Mouse (Mus musculus): ENCODE results near the gene Vps72. TPM values are rescaled to one million over a fixed set of nuclear protein-coding genes. Genes with fewer than 3 reads are reported as not detected.

Vps72 gene
- polyA plus RNA-seq, 2 experiments from 2014 or later: 64.3 to 69.5 TPM

GRCm38 (mm10) chr3:95171105-95171504 is 60.3 kb downstream of the Vps72 start:
- ATAC-seq: no peak

Other genes with a start within 250 kb of the Vps72 start
- 100 to 1,000 TPM; 114 to 155 TPM for gene Psmb4, start 224.1 kb upstream of the Vps72 start, polyA plus RNA-seq (2017; shearing (Covaris generic))
- 1 to 10 TPM; 4.6 to 5.2 TPM for gene Selenbp1, start 178.0 kb upstream of the Vps72 start, polyA plus RNA-seq (2017; shearing (Covaris generic))
- gene Rfx5, start 156.9 kb upstream of the Vps72 start, polyA plus RNA-seq (2017; shearing (Covaris generic)): 10 to 100 TPM in 1 of 2 experiments, 1 to 10 TPM in 1; 9.4 to 10.9 TPM
- 10 to 100 TPM in 1 of 2 experiments, 1 to 10 TPM in 1; 9.4 to 17.1 TPM for gene Pi4kb, start 136.3 kb upstream of the Vps72 start, polyA plus RNA-seq (2017; shearing (Covaris generic))
- gene Zfp687, start 95.6 kb upstream of the Vps72 start, polyA plus RNA-seq (2017; shearing (Covaris generic)): 10 to 100 TPM; 10.9 to 24.0 TPM
- gene Psmd4, start 68.4 kb upstream of the Vps72 start, polyA plus RNA-seq (2017; shearing (Covaris generic)): 100 to 1,000 TPM; 171 to 277 TPM
- gene Pip5k1a, start 4.1 kb upstream of the Vps72 start, polyA plus RNA-seq (2017; shearing (Covaris generic)): 10 to 100 TPM; 13.4 to 14.3 TPM
- gene Tmod4, start 13.5 kb downstream of the Vps72 start, polyA plus RNA-seq (2017; shearing (Covaris generic)): 1 to 10 TPM; 2.5 TPM
- 100 to 1,000 TPM; 110 TPM for gene Scnm1, start 23.0 kb downstream of the Vps72 start, polyA plus RNA-seq (2017; shearing (Covaris generic))
- gene Lysmd1, start 23.1 kb downstream of the Vps72 start, polyA plus RNA-seq (2017; shearing (Covaris generic)): 10 to 100 TPM; 25.4 to 43.9 TPM
- 100 to 1,000 TPM; 238 to 312 TPM for gene Tnfaip8l2, start 31.3 kb downstream of the Vps72 start, polyA plus RNA-seq (2017; shearing (Covaris generic))
- under 1 TPM in 1 of 2 experiments, not detected in 1; 0.08 TPM for gene Sema6c, start 49.4 kb downstream of the Vps72 start, polyA plus RNA-seq (2017; shearing (Covaris generic))
- gene Gabpb2, start 106.9 kb downstream of the Vps72 start, polyA plus RNA-seq (2017; shearing (Covaris generic)): 10 to 100 TPM; 31.0 to 37.1 TPM
- 100 to 1,000 TPM; 218 to 256 TPM for gene Cdc42se1, start 117.7 kb downstream of the Vps72 start, polyA plus RNA-seq (2017; shearing (Covaris generic))
- gene Mllt11, start 121.1 kb downstream of the Vps72 start, polyA plus RNA-seq (2017; shearing (Covaris generic)): 10 to 100 TPM; 19.0 to 24.1 TPM
- 1 to 10 TPM in 1 of 2 experiments, under 1 TPM in 1; 0.65 to 1.1 TPM for gene Gm128, start 130.6 kb downstream of the Vps72 start, polyA plus RNA-seq (2017; shearing (Covaris generic))
- gene Bnipl, start 140.2 kb downstream of the Vps72 start, polyA plus RNA-seq (2017; shearing (Covaris generic)): not detected
- 10 to 100 TPM; 22.1 to 25.3 TPM for gene Mindy1, start 170.3 kb downstream of the Vps72 start, polyA plus RNA-seq (2017; shearing (Covaris generic))
- gene Prune1, start 171.1 kb downstream of the Vps72 start, polyA plus RNA-seq (2017; shearing (Covaris generic)): 10 to 100 TPM in 1 of 2 experiments, 1 to 10 TPM in 1; 6.3 to 10.1 TPM
- gene Anxa9, start 196.2 kb downstream of the Vps72 start, polyA plus RNA-seq (2017; shearing (Covaris generic)): 1 to 10 TPM in 1 of 2 experiments, under 1 TPM in 1; 0.42 to 1.1 TPM
- 100 to 1,000 TPM; 168 to 244 TPM for gene Cers2, start 203.8 kb downstream of the Vps72 start, polyA plus RNA-seq (2017; shearing (Covaris generic))
- 10 to 100 TPM; 20.2 to 26.6 TPM for gene Setdb1, start 246.2 kb downstream of the Vps72 start, polyA plus RNA-seq (2017; shearing (Covaris generic))